Mouse (Mus musculus): ENCODE data around the gene Pik3cb. TPM values are rescaled to one million over a fixed set of nuclear protein-coding genes. Genes with fewer than 3 reads are reported as not detected.

The Pik3cb gene
- total RNA-seq, 1 experiment, result 10.2 TPM

DNA sequence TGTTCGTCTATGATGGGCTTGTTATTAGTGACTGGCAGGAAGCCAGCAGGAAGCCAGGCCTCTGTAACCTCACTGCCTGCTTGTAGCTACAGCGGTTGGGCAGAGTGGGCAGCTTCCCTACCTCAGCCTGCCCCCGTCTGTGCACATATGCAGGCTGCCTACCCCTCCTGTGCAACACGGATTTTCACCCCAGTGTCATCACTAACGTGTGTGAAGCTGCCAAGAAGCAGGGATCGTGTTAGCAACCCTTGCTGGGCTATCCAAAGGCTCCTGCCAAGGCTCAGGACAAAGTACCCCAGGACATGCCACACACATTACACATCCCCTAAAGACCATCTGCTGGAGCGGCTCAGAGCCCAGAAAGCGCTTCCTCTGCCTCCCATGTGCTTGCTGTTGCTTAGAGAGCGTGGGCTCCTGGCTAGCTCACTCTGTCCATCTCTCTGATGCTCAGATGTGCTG is 140.5 kb downstream of the Pik3cb start:
- Histone ChIP-seq H3K4me3 (ENCODE audit: insufficient read depth in 1 of 2, low read depth in 1 of 2, low read length in 2 of 2, poor library complexity in 1 of 2, severe bottlenecking in 1 of 2) (no peak overlapping the region), H3K9me3 (ENCODE audit: control insufficient read depth, insufficient read depth, low read depth, low read length) (no peaks in the 10 kb centered on the region), H3K27ac (ENCODE audit: insufficient read depth, low read depth, low read length, poor library complexity, severe bottlenecking) (no peak overlapping the region), H3K36me3 (ENCODE audit: control insufficient read depth, insufficient read depth, low read length, poor library complexity, severe bottlenecking) (peaks cover 9% of the 10 kb centered on the region), H3K9ac (ENCODE audit: insufficient read depth, low read depth, low read length, poor library complexity, severe bottlenecking) (no peak overlapping the region), H3K4me1 (ENCODE audit: control insufficient read depth in 2 of 2, insufficient read depth in 2 of 2, low read length in 2 of 2, poor library complexity in 1 of 2) (no peaks in the 10 kb centered on the region)
- no peak for TF ChIP-seq CHD2 (IDR thresholded peaks at IDR 0.05; ENCODE audit: low read depth, low read length)
- no peak for TF ChIP-seq HCFC1 (IDR thresholded peaks at IDR 0.05; ENCODE audit: borderline replicate concordance, insufficient read depth, low read length)
- TF ChIP-seq MAFK (IDR thresholded peaks at IDR 0.05; ENCODE audit: insufficient read depth, low read depth, low read length), result no peak
- no peak for TF ChIP-seq ZNF384 (IDR thresholded peaks at IDR 0.05; ENCODE audit: low read depth, low read length)
- TF ChIP-seq ZC3H11A (IDR thresholded peaks at IDR 0.05; ENCODE audit: borderline replicate concordance, low read depth, low read length), result no peak
- in situ Hi-C loops (cut with MboI; ENCODE audit: low sequenced_read_pairs in 2 of 2, unreplicated experiment in 2 of 2), result no loop called here
- DNase-seq (ENCODE audit: low read depth, low spot score), result no peak

- Histone ChIP-seq H3K27ac (ENCODE audit: insufficient read depth, low read depth, low read length, poor library complexity, severe bottlenecking) (no peak overlapping the region), H3K4me3 (ENCODE audit: insufficient read depth in 1 of 2, low read depth in 1 of 2, low read length in 2 of 2, poor library complexity in 1 of 2, severe bottlenecking in 1 of 2) (no peak overlapping the region), H3K9ac (ENCODE audit: insufficient read depth, low read depth, low read length, poor library complexity, severe bottlenecking) (no peak overlapping the region), H3K36me3 (ENCODE audit: control insufficient read depth, insufficient read depth, low read length, poor library complexity, severe bottlenecking) (peaks cover 5% of the 10 kb centered on the region), H3K4me1 (ENCODE audit: control insufficient read depth in 2 of 2, insufficient read depth in 2 of 2, low read length in 2 of 2, poor library complexity in 1 of 2) (no peaks in the 10 kb centered on the region), H3K9me3 (ENCODE audit: control insufficient read depth, insufficient read depth, low read depth, low read length) (no peaks in the 10 kb centered on the region)
- DNase-seq (ENCODE audit: low read depth, low spot score), result no peak
- TF ChIP-seq ZC3H11A (IDR thresholded peaks at IDR 0.05; ENCODE audit: borderline replicate concordance, low read depth, low read length), result no peak
- no peak for TF ChIP-seq HCFC1 (IDR thresholded peaks at IDR 0.05; ENCODE audit: borderline replicate concordance, insufficient read depth, low read length)
- TF ChIP-seq CHD2 (IDR thresholded peaks at IDR 0.05; ENCODE audit: low read depth, low read length), result no peak
- TF ChIP-seq ZNF384 (IDR thresholded peaks at IDR 0.05; ENCODE audit: low read depth, low read length), result no peak
- no peak for TF ChIP-seq MAFK (IDR thresholded peaks at IDR 0.05; ENCODE audit: insufficient read depth, low read depth, low read length)
- in situ Hi-C loops (cut with MboI; ENCODE audit: low sequenced_read_pairs in 2 of 2, unreplicated experiment in 2 of 2), result no loop called here
Observed at GRCm38 (mm10) chr9:98994103-98994502, 146.3 kb downstream of the Pik3cb start.

DNA sequence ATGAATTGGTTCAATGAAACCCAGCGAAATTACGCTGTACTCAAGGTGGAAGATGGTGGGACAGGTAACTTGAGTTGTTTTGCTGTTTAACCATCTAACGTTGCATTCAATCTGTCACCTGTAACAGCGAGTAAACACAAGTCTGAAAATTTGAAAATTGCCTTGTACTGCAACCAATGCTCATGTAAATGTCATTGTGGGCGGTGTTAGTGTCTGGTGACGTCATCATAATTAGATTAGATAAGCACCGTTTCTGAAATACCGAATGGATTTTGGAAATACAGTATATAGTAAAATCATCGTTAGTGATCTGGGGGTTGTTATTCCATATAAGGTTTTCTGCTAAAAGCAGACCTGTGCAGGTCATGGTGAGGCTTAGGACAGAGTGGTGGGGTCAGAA is 153.3 kb downstream of the Pik3cb start:
- H3K27ac ChIP-seq (ENCODE audit: insufficient read depth, low read depth, low read length, poor library complexity, severe bottlenecking), result no peak overlapping the region
- TF ChIP-seq ZC3H11A (IDR thresholded peaks at IDR 0.05; ENCODE audit: borderline replicate concordance, low read depth, low read length), result no peak
- no peak for TF ChIP-seq HCFC1 (IDR thresholded peaks at IDR 0.05; ENCODE audit: borderline replicate concordance, insufficient read depth, low read length)
- no peak for TF ChIP-seq ZNF384 (IDR thresholded peaks at IDR 0.05; ENCODE audit: low read depth, low read length)
- no peak for TF ChIP-seq MAFK (IDR thresholded peaks at IDR 0.05; ENCODE audit: insufficient read depth, low read depth, low read length)
- no peak for TF ChIP-seq CHD2 (IDR thresholded peaks at IDR 0.05; ENCODE audit: low read depth, low read length)
- peak overlapping the region; percentile 71 to 84; a peak in 3 of 4 replicates for H3K4me3 ChIP-seq (ENCODE audit: insufficient read depth in 1 of 2, low read depth in 1 of 2, low read length in 2 of 2, poor library complexity in 1 of 2, severe bottlenecking in 1 of 2)
- in situ Hi-C loops (cut with MboI; ENCODE audit: low sequenced_read_pairs in 2 of 2, unreplicated experiment in 2 of 2), result no loop called here
- H3K9me3 ChIP-seq (ENCODE audit: control insufficient read depth, insufficient read depth, low read depth, low read length), result no peaks in the 10 kb centered on the region
- H3K9ac ChIP-seq (ENCODE audit: insufficient read depth, low read depth, low read length, poor library complexity, severe bottlenecking), result no peak overlapping the region
- H3K4me1 ChIP-seq (ENCODE audit: control insufficient read depth in 2 of 2, insufficient read depth in 2 of 2, low read length in 2 of 2, poor library complexity in 1 of 2), result peaks cover 0 to 8% of the 10 kb centered on the region in 2 experiments; a peak in 1 of 4 replicates
- DNase-seq (ENCODE audit: low read depth, low spot score), result no peak
- no peaks in the 10 kb centered on the region for H3K36me3 ChIP-seq (ENCODE audit: control insufficient read depth, insufficient read depth, low read length, poor library complexity, severe bottlenecking)

Other genes with a start within 250 kb of the Pik3cb start
- 0.18 TPM in 1 of 2 replicates, not detected in the other for gene 7420426K07Rik, start 237.5 kb downstream of the Pik3cb start, total RNA-seq (2012; rRNA removed)
- gene Foxl2, start 185.3 kb downstream of the Pik3cb start, total RNA-seq (2012; rRNA removed), result 0.36 TPM in 1 of 2 replicates, not detected in the other
- gene Faim, start 154.2 kb downstream of the Pik3cb start, total RNA-seq (2012; rRNA removed), result 26.0 and 30.9 TPM in 2 replicates
- gene Gm1123, start 104.9 kb downstream of the Pik3cb start, total RNA-seq (2012; rRNA removed), result not detected in 2 replicates
- gene Faiml, start 96.6 kb upstream of the Pik3cb start, total RNA-seq (2012; rRNA removed), result not detected in 2 replicates
- gene Cep70, start 102.7 kb upstream of the Pik3cb start, total RNA-seq (2012; rRNA removed), result 18.1 and 22.2 TPM in 2 replicates
- gene Esyt3, start 217.9 kb upstream of the Pik3cb start, total RNA-seq (2012; rRNA removed), result 7.8 and 12.7 TPM in 2 replicates

All from ES-E14 (cell line).